Mouse (Mus musculus): ENCODE results near the gene Rapsn.
A peak's percentile ranks its signal among the peaks of the same experiment; 100 is the strongest.

Rapsn gene

GRCm38 (mm10) chr2:91053181-91053933 lies 17.9 kb downstream of the Rapsn start:
- no peak for DNase-seq (ENCODE audit: low spot score)

DNA sequence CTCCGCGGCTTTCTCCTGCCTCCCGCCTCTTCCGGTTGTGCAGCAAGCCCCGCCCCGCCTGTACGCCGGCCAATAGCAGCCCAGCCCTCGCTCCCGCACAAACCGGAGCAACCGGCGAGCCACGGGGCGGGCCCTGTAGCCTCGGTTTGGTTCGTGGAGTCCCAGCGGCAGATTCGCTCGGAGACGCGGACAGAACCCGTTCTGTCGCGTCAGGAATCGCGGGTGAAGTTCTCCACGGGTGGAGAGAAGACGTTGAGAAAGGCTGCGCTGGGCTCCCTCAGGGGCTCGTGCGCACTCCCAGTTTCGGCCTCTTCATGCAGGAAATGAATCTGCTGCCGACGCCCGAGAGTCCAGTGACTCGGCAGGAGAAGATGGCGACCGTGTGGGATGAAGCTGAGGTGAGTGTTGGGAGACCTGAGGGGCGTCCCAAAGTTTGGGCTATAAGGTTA lies 18.5 kb downstream of the Rapsn start, which contains the start of gene Psmc3:
Gene Psmc3 (plus strand): TSS at position 76 of the 449 bp plus-strand sequence.
- DNase-seq (ENCODE audit: low spot score) = peak; percentile 98

DNA sequence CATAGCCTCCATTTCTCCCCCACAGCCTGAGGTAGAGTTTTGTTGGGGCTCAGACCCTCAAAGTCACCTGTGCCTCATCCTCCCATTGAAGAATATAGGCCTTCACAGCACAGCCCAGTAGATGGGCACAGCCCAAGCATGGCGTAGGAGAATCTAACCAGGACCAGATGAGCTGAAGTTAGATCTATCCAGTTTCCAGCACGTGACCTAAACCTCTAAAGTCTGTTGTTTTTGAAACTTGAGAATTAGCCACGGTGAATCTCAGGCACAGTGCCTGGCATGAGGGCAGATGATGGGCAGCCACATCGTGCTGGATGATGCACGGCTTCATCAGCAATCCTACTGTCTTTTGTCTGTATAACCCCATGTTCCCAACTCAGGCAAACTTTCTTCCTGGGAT lies 23.0 kb downstream of the Rapsn start:
- DNase-seq (ENCODE audit: low spot score) = no peak

- DNase-seq (ENCODE audit: low spot score) = no peak
These were observed 24.0 kb downstream of the Rapsn start for GRCm38 (mm10) chr2:91059376-91059775.

DNA sequence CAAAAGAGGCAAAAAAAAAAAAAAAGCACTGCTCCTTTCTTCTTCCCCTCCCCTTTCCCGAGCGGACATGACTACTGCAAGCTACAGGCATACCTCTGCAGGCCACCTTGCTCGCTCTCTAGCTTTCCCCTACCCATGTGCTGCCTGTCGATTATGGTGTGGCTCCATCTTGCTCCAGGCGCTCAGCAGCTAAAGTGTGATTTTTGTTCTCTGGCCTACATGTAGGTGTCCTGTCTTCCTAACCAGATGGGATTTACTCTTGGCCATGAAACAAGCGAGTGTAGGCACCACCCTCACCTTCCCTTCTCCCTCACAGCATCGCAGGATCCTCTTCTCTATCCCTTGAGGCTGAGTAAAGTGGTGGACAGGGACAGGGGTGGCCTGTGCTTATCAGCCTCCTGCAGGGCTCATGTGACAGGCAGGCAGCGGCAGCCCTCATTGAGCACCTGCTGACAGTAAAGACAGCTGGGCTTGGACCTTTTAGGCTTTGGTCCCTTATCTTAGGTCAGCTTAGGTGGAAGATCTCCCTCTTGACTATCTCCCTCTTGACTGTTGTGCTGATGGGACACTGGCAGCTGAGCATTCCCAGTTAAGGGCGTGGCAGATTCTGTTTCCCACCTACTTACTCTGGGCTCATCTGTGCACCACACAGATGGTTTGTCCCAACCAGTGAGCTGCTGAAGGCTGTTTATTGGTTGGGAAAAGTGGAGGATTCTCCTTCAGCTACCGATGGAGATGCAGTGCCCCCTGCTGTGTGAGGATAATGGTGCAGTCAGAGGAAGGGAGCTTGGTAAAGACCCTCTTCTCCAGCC lies 25.3 kb downstream of the Rapsn start:
- DNase-seq (ENCODE audit: low spot score) = no peak

GRCm38 (mm10) chr2:91061849-91062481 lies 26.5 kb downstream of the Rapsn start:
- DNase-seq (ENCODE audit: low spot score) = peak; percentile 69

GRCm38 (mm10) chr2:91062779-91063606 lies 27.6 kb downstream of the Rapsn start:
- DNase-seq (ENCODE audit: low spot score) = no peak

DNA sequence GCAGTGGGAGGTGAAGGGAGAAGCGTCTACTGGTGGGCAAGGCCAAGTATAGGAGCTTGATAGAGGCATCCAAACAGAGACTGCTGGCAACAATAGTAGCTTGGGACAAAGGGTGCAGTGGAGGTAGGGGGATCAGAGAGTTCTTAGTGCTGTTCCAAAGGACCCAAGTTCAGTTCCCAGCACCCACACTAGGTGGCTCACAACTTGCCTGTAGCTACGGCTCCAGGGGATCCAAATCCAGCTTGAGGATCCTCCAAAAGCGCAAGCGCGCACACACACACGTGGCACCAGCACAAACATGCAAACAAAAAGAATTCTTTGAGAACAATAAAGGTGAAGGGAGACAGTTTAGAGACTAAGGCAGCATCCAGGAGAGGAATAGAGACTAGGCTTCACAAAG lies 28.8 kb downstream of the Rapsn start:
- no peak for DNase-seq (ENCODE audit: low spot score)

GRCm38 (mm10) chr2:91065544-91065943 lies 30.1 kb downstream of the Rapsn start:
- no peak for DNase-seq (ENCODE audit: low spot score)

DNA sequence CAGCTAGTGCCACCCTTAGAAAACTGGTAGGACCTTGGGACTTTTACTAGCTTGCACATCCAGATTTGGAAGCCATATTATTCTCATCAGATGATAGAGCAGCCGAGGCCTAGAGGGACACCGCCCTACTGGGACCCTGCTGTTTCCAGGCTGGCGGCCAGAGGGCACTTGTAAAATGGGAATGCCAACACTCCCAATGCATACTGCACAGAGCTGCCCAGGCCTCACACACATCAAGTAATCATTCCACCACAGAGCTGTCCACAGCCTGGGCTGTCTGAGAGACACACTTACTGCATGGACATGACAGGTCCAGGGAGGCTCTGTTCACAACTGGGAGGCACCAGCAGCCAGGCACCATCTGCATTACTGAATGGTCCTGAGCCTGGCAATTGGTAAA lies 31.0 kb downstream of the Rapsn start:
- DNase-seq (ENCODE audit: low spot score) = no peak

GRCm38 (mm10) chr2:91068162-91068871 lies 32.9 kb downstream of the Rapsn start:
- no peak for DNase-seq (ENCODE audit: low spot score)

DNA sequence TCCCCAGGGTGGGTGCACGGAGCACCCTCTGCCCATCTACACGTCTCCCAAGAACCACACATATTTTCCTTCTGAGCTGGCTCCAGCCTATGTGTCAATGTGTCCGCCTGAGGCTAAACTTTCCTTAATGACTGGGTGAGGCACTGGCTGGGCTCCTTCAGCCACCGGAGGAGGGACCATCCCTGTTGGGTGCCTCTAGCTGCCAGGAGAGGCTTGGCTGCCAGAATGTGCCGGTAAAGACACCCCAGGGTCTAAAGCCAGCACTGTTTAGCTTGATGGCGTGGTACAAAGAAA lies 33.4 kb downstream of the Rapsn start:
- no peak for DNase-seq (ENCODE audit: low spot score)

DNA sequence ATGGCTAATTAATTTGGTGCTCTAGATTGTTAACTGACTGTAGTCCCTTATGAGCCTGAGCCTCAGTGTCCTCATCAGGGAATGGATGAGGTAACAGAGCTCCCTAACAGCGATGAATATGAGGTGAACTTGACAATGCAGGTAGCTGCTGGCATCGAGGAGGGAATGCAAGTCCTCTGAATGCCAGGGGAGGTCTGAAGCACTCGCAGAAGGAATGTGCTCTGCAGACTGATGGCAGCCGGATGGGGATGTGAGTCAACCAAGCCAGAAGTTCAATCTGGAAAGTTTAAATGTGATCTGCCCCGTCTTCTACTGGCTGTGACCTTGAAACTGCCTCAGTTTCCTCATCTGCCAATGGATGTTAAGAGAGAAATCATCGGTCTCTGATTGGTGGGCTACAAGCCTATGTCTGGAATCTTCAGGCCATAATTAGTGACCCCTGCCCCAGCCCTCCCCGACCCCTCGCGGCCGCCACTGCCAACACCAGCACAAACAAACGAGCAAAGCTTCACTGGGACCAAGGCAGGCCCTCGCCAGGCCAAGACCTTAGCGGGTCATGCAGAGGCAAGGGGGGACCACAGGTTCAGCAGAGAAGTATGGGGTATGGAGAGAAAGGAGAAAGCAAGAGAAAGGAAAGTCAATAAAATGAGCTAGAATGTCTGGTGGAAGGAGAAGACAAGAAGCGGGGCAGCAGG lies 34.0 kb downstream of the Rapsn start:
- DNase-seq (ENCODE audit: low spot score) = no peak

GRCm38 (mm10) chr2:91070076-91070800 lies 34.8 kb downstream of the Rapsn start, which contains the start of gene Slc39a13:
Slc39a13 (minus strand) TSS chr2:91070417.
- DNase-seq (ENCODE audit: low spot score) = peak; percentile 95

DNA sequence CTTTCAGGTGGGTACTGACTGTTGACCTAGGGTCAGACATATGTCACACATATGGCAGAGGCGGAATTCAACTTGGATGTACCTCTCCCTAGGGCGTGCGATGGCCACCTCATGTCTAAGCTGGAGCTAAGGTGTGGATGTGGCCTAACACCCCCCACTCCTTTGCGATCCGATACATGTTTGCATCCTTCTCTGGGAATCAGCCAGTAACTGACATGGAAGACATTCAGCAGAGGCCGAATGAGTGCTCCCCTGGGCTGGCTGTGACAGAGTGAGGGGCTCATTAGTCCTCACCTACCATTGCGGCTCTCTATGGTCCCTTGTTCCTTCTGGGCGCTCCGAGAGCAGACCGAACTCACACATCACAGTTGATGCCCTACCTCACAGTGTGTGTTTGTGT lies 35.6 kb downstream of the Rapsn start:
- no peak for DNase-seq (ENCODE audit: low spot score)

DNA sequence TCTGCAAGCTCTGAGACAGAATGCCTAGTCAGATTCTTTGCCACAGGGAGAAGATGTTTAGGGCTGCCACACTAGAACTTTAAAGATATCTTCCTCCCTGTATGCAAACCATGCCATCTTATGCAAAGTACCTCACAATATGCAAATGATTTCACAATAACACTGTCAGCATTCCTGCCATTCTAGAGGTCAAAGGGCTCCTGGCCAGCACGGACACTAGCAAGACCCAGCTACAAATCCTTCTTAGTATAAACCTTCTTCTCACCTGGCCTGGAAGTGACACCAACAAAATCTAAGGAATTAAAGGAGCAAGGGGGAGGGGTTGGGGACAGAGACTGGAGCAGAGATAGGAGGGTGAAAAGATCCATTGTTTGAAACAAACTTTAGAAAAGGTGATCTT lies 36.7 kb downstream of the Rapsn start:
- no peak for DNase-seq (ENCODE audit: low spot score)

DNA sequence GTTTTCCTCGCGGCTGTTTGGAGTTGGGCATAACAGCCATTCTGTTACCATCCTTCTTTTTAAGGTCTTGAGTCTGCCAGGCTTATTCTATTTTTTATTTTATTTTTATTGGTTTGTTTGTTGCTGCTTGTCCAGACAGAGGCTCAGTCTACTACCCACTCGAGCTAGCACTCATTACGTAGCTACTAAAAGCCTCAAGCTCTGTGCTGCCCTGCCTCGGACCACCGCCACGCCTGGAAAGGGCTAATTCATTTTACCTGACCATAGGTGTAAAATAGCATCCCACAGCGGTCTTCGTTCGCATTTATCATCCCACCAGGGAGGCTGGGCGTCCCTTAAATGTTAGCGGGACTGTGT lies 42.5 kb downstream of the Rapsn start:
- no peak for DNase-seq (ENCODE audit: low spot score)

GRCm38 (mm10) chr2:91078314-91079025 lies 43.0 kb downstream of the Rapsn start:
- no peak for DNase-seq (ENCODE audit: low spot score)

GRCm38 (mm10) chr2:91079026-91079384 lies 43.6 kb downstream of the Rapsn start:
- no peak for DNase-seq (ENCODE audit: low spot score)

Measured in urinary bladder, postnatal 14 days (tissue).